Mouse (Mus musculus) CH12.LX (cell line): Measurements from ENCODE around the gene Gne. TPM values are rescaled to one million over a fixed set of nuclear protein-coding genes. Genes with fewer than 3 reads are reported as not detected.

Source experiments
- DNase-seq: peaks from one replicate; pipeline ENCODE4 v3.0.0-alpha.2; 2013; ENCODE audit errors: extremely low read depth
- H3K27ac ChIP-seq: 2 replicates; pipeline ENCODE4 v1.5.1; 2012; ENCODE audit warnings: low read depth, mild to moderate bottlenecking, control low read depth, moderate library complexity; ENCODE audit not compliant: insufficient read depth
- H3K27me3 ChIP-seq: replicated peaks from 2 replicates; pipeline ENCODE3; 2012; ENCODE audit warnings: inconsistent platforms
- H3K36me3 ChIP-seq, 2 experiments: replicated peaks in 1 of 2; 2 replicates each; pipeline versions ENCODE3 to v1.6.1; 2012; ENCODE audit warnings: inconsistent platforms in 1 of 2, low read length in 1 of 2, mild to moderate bottlenecking in 1 of 2, mixed read lengths in 1 of 2, moderate library complexity in 1 of 2; ENCODE audit not compliant: control insufficient read depth in 1 of 2, insufficient read depth in 1 of 2
- H3K4me1 ChIP-seq, 2 experiments: 2 replicates each; pipeline ENCODE4 v1.6.1; 2012; ENCODE audit warnings: inconsistent platforms in 1 of 2, moderate library complexity in 1 of 2; ENCODE audit not compliant: insufficient read depth in 2 of 2, control insufficient read depth in 1 of 2
- H3K4me2 ChIP-seq: 2 replicates; pipeline ENCODE4 v1.6.1; 2012; ENCODE audit warnings: low read depth, mild to moderate bottlenecking, control low read depth; ENCODE audit not compliant: poor library complexity, insufficient read depth, severe bottlenecking
- H3K4me3 ChIP-seq, 3 experiments: fragments of 150-350 bp in 1 of 3; sonication (generic) in 1 of 3; replicated peaks in 1 of 3; 2 replicates each; pipeline versions ENCODE3 to v1.5.1; 2011 to 2012; ENCODE audit warnings: low read depth in 2 of 3, low read length in 2 of 3, mild to moderate bottlenecking in 2 of 3, moderate library complexity in 2 of 3, control low read depth in 1 of 3, improper control_type of control experiment in 1 of 3, inconsistent platforms in 1 of 3, mixed read lengths in 1 of 3; ENCODE audit not compliant: poor library complexity in 1 of 3
- H3K79me2 ChIP-seq: replicated peaks from 2 replicates; pipeline ENCODE4 v1.6.1; 2012; ENCODE audit warnings: mild to moderate bottlenecking, moderate library complexity; ENCODE audit not compliant: control insufficient read depth, poor library complexity, insufficient read depth, severe bottlenecking; ENCODE audit errors: extremely low read depth
- H3K9ac ChIP-seq: 2 replicates; pipeline ENCODE4 v1.6.1; 2012; ENCODE audit warnings: low read depth, mild to moderate bottlenecking, control low read depth, moderate library complexity; ENCODE audit not compliant: insufficient read depth
- H3K9me3 ChIP-seq: replicated peaks from 2 replicates; pipeline ENCODE3; 2012; ENCODE audit warnings: low read length, inconsistent platforms, mixed read lengths
- CHD1 ChIP-seq: IDR thresholded peaks from 2 replicates; pipeline ENCODE4 v1.6.1; 2012; ENCODE audit warnings: low read depth, low read length, improper control_type of control experiment, inconsistent platforms
- CTCF ChIP-seq, 2 experiments: IDR thresholded peaks in 1 of 2; conservative IDR thresholded peaks in 1 of 2; 2 replicates each; pipeline ENCODE4 v1.5.1; 2011 to 2012; ENCODE audit warnings: low read depth in 2 of 2, low read length in 2 of 2, improper control_type of control experiment in 1 of 2, inconsistent platforms in 1 of 2, mild to moderate bottlenecking in 1 of 2, moderate library complexity in 1 of 2
- E2F4 ChIP-seq: IDR thresholded peaks from 2 replicates; pipeline ENCODE4 v1.6.1; 2011; ENCODE audit warnings: low read depth, low read length, improper control_type of control experiment; ENCODE audit not compliant: insufficient replicate concordance
- ELF1 ChIP-seq: IDR thresholded peaks from 2 replicates; pipeline ENCODE4 v1.6.1; 2014; ENCODE audit warnings: low read depth, mild to moderate bottlenecking, inconsistent platforms, low read length, improper control_type of control experiment
- EP300 ChIP-seq: IDR thresholded peaks from 2 replicates; pipeline ENCODE4 v1.6.1; 2011; ENCODE audit warnings: low read length, improper control_type of control experiment
- GABPA ChIP-seq: IDR thresholded peaks from 2 replicates; pipeline ENCODE4 v1.6.1; 2012; ENCODE audit warnings: low read depth, low read length, improper control_type of control experiment, inconsistent platforms; ENCODE audit not compliant: insufficient replicate concordance
- HCFC1 ChIP-seq: IDR thresholded peaks from 2 replicates; pipeline ENCODE4 v1.6.1; 2012; ENCODE audit warnings: low read depth, mild to moderate bottlenecking, inconsistent platforms, low read length, improper control_type of control experiment
- IRF4 ChIP-seq: IDR thresholded peaks from 2 replicates; pipeline ENCODE4 v1.6.1; 2014; ENCODE audit warnings: low read depth, mild to moderate bottlenecking, inconsistent platforms, low read length, improper control_type of control experiment
- JUN ChIP-seq: IDR thresholded peaks from 2 replicates; pipeline ENCODE4 v1.6.1; 2011; ENCODE audit warnings: low read depth, mild to moderate bottlenecking, low read length, improper control_type of control experiment, moderate library complexity; ENCODE audit not compliant: insufficient read depth
- JUND ChIP-seq: conservative IDR thresholded peaks from 2 replicates; pipeline ENCODE4 v1.6.1; 2011; ENCODE audit warnings: low read depth, low read length, improper control_type of control experiment
- KAT2A ChIP-seq: IDR thresholded peaks from 2 replicates; pipeline ENCODE4 v1.6.1; 2012; ENCODE audit warnings: low read length, improper control_type of control experiment, inconsistent platforms; ENCODE audit not compliant: insufficient replicate concordance
- MAFK ChIP-seq: IDR thresholded peaks from 2 replicates; pipeline ENCODE4 v1.6.1; 2011; ENCODE audit warnings: low read length, improper control_type of control experiment; ENCODE audit not compliant: insufficient replicate concordance
- MEF2A ChIP-seq: IDR thresholded peaks from 2 replicates; pipeline ENCODE4 v1.6.1; 2014; ENCODE audit warnings: low read depth, mild to moderate bottlenecking, inconsistent platforms, low read length, improper control_type of control experiment, borderline replicate concordance
- NELFE ChIP-seq: IDR thresholded peaks from 2 replicates; pipeline ENCODE4 v1.6.1; 2011; ENCODE audit warnings: low read depth, low read length, improper control_type of control experiment
- PAX5 ChIP-seq: IDR thresholded peaks from 2 replicates; pipeline ENCODE4 v1.6.1; 2012; ENCODE audit warnings: low read length, inconsistent platforms, mixed read lengths
- SIN3A ChIP-seq: IDR thresholded peaks from 2 replicates; pipeline ENCODE4 v1.6.1; 2012; ENCODE audit warnings: low read length, improper control_type of control experiment, inconsistent platforms
- SMC3 ChIP-seq: IDR thresholded peaks from 2 replicates; pipeline ENCODE4 v1.6.1; 2011; ENCODE audit warnings: low read depth, low read length, improper control_type of control experiment
- USF2 ChIP-seq: conservative IDR thresholded peaks from 2 replicates; pipeline ENCODE4 v1.6.1; 2011; ENCODE audit warnings: low read depth, low read length, improper control_type of control experiment
- ZC3H11A ChIP-seq: IDR thresholded peaks from 2 replicates; pipeline ENCODE4 v1.6.1; 2012; ENCODE audit warnings: low read depth, mild to moderate bottlenecking, inconsistent platforms, low read length, improper control_type of control experiment
- ZMIZ1 ChIP-seq: IDR thresholded peaks from 2 replicates; pipeline ENCODE4 v1.6.1; 2012; ENCODE audit warnings: low read depth, mild to moderate bottlenecking, inconsistent platforms, low read length, improper control_type of control experiment
- dilution Hi-C: fragments of 300-500 bp; cut with MboI; formaldehyde crosslinking; loops from 2 replicates; pipeline ENCODE4 v1.14.3; 2020; ENCODE audit warnings: low sequenced_read_pairs; ENCODE audit not compliant: extremely low pct_unique_long_range_greater_than_20kb, extremely low pct_ligation_motif_present
- in situ Hi-C: fragments of 300-500 bp; cut with MboI; formaldehyde crosslinking; loops from 3 replicates; pipeline ENCODE4 v1.14.3; 2019; ENCODE audit warnings: low sequenced_read_pairs, low pct_ligation_motif_present, low pct_unique_long_range_greater_than_20kb, mixed read lengths
- polyA plus RNA-seq: library from polyadenylated mRNA; unstranded; fragments of >175 nt; gene quantifications from 2 replicates; pipeline ENCODE4 v1.2.1, GENCODE M21; 2012; ENCODE audit warnings: low read depth; ENCODE audit not compliant: insufficient read length
- total RNA-seq, 2 experiments: library from RNA; depleted of rRNA; stranded (reverse); fragments of 300-350 nt in 1 of 2; fragments of >200 nt in 1 of 2; gene quantifications; 2 replicates each; pipeline ENCODE4 v1.2.3; 2012 to 2014

Gne gene
- total and polyA plus RNA-seq, 3 experiments = 34.4 to 37.1 (median 35.3) TPM

DNA sequence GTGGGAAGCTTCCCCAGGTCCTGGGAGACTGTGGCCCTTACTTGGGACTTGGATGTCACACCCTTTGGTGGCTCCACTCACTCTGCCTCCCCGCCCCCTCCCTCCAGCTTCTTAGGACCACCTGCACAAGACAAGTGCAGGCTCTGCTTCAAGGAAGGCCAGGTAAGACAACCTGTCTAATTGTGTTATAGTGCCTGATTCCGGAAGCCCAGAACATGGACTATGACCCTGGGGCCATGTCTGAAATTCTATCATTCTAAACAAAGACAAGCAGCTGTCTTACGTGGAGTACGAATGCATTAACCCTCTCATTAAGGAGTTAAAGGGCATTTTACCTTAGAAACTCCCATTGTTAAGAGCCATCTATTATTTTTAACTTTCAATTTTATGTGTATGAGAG lies 43.2 kb downstream of the Gne start:
- dilution Hi-C loops = no loop called here
- Histone ChIP-seq H3K27me3 (no peaks in the 10 kb centered on the region), H3K4me2 (no peak overlapping the region), H3K4me3 (no peak overlapping the region), H3K36me3 (peaks cover 58 to 71% of the 10 kb centered on the region in 2 experiments), H3K27ac (no peak overlapping the region), H3K79me2 (no peaks in the 10 kb centered on the region)
- in situ Hi-C loops = no loop called here
- DNase-seq = no peak
- TF ChIP-seq SMC3 = no peak
- TF ChIP-seq, all 38 proteins: peak for 0
- Histone ChIP-seq H3K4me1 (peaks cover 9 to 32% of the 10 kb centered on the region in 2 experiments), H3K9me3 (no peaks in the 10 kb centered on the region), H3K9ac (no peak overlapping the region)

DNA sequence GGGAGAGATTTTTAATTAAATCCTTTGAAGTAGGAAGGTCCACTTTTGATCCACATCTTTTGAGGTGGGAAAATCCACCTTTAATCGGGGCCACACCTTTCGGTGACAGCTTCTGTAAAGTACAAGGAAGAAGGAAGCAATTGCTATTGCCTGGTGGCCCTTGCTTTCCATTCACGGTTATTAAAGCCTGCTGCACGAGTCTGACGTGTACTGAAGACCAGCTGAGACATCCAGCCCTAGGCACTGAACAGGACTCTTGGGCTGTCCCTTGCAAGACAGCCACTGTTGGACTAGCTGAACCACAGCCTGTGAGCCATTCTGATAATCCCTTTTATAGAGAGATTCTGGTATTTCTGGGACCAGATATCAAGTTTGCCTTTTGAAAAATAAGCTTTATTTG lies 47.5 kb downstream of the Gne start:
- in situ Hi-C loops = no loop called here
- Histone ChIP-seq H3K79me2 (no peaks in the 10 kb centered on the region), H3K27ac (no peak overlapping the region), H3K4me1 (peaks cover 6 to 31% of the 10 kb centered on the region in 2 experiments), H3K27me3 (no peaks in the 10 kb centered on the region), H3K36me3 (peaks cover 81 to 95% of the 10 kb centered on the region in 2 experiments), H3K9ac (no peak overlapping the region), H3K9me3 (peaks cover 5% of the 10 kb centered on the region), H3K4me2 (no peak overlapping the region), H3K4me3 (no peak overlapping the region)
- DNase-seq = no peak
- dilution Hi-C loops = no loop called here
- TF ChIP-seq IRF4 (no peak), ELF1 (no peak), SIN3A (no peak)

DNA sequence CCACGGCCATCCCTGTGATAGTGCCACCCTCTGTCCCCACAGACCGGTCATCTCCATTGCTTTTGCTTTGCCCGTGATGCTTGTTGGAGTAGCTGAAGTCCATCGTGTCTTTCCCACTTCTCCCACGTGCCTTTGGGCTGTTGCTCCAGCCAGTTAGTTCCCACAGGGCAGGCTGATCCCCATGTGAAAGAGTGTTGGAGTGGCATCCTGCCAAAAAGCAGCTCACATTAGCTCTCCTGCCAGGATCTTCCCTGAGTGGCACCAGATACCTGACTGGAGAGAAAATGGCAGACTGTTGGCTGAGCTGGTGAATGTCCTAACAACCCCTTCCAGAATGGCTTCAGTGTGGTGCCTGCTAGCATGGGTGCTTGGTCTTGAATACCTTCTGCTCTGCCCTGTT lies 52.5 kb downstream of the Gne start:
- Histone ChIP-seq H3K9ac (no peak overlapping the region), H3K9me3 (peaks cover 5% of the 10 kb centered on the region), H3K27ac (peak overlapping the region; percentile 12; the same call in 1 of the 2 replicates), H3K4me1 (peaks cover 6 to 28% of the 10 kb centered on the region in 2 experiments), H3K36me3 (peaks cover 85 to 96% of the 10 kb centered on the region in 2 experiments), H3K79me2 (peaks cover 4% of the 10 kb centered on the region), H3K4me2 (no peak overlapping the region), H3K27me3 (no peaks in the 10 kb centered on the region), H3K4me3 (no peak overlapping the region)
- no peak for DNase-seq
- in situ Hi-C loops = no loop called here
- TF ChIP-seq SMC3 = no peak
- no peak for TF ChIP-seq SIN3A
- TF ChIP-seq IRF4 = no peak
- no peak for TF ChIP-seq CTCF (conservative IDR thresholded peaks at IDR 0.05 in 1 of 2, IDR thresholded peaks at IDR 0.05 in 1 of 2; ENCODE audit: low read depth in 2 of 2, low read length in 2 of 2)
- no peak for TF ChIP-seq GABPA
- no peak for TF ChIP-seq EP300
- TF ChIP-seq MAFK = no peak
- no peak for TF ChIP-seq JUND
- TF ChIP-seq E2F4 = no peak
- TF ChIP-seq NELFE = no peak
- TF ChIP-seq ZC3H11A = no peak
- no peak for TF ChIP-seq CHD1
- no peak for TF ChIP-seq USF2
- TF ChIP-seq JUN = no peak
- TF ChIP-seq MEF2A = no peak
- TF ChIP-seq PAX5 = no peak
- TF ChIP-seq ZMIZ1 = no peak
- TF ChIP-seq ELF1 = no peak
- TF ChIP-seq HCFC1 = no peak
- no peak for TF ChIP-seq KAT2A
- dilution Hi-C loops = no loop called here
